Mouse (Mus musculus): ENCODE measurements around the gene Rab37.

Gene Rab37

DNA sequence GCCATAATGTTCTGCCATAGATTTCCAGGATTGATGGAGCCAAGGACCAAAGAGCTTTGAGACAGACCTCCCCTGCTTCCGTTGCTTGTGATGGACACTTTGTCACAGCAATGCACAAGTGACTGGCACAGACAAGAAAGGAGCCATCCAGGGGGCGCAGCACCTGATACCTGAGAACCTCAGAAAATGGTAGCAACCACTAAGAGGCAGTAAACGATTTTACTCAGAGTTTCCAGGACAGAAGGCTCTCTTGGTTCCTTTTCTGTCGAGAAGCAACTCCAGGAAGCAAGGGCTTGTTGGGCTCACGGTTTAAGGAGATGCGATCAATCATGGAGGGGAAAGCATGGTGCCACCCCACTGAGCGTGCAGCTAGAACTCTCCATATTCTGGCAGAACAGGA, 5.0 kb upstream of the Rab37 start:
- no peak for DNase-seq

DNA sequence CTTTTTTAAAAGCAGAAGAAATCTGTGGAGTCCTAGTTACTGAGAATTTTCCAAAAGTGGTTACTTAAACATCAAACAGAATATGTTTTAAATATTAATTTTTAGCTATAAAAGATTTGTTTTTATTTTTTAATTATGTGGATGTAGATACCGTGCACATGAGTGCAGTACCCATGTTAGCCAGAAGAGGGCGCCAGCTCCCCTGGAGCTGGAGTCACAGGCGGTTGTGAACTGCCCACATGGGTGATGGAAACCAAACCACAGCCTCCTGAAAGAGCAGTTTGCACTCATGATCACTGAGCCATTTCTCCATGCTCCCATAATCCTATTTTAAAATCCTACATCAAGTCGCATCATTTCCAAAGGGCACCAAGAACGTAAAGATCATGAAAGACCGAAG, 1.4 kb upstream of the Rab37 start:
- DNase-seq, result no peak

DNA sequence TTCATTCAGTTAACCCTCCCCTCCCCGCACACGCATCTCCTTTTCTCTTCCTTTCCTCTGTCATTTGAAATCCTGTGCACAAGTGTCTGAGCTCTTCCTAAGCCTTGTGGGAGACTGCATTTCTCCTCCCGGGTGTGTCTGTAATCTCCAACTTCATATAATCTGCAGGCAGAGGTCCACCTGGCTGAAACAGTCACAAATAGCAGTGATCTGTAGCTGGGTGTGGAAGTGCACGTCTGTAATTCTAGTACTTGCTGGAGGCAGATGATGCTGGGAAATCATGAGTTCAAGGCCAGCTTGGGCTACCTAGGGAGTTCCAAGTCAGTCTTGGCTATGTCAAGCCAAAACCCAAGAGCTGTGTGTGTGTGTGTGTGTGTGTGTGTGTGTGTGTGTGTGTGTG, 909 bp downstream of the Rab37 start:
- DNase-seq, result no peak

DNA sequence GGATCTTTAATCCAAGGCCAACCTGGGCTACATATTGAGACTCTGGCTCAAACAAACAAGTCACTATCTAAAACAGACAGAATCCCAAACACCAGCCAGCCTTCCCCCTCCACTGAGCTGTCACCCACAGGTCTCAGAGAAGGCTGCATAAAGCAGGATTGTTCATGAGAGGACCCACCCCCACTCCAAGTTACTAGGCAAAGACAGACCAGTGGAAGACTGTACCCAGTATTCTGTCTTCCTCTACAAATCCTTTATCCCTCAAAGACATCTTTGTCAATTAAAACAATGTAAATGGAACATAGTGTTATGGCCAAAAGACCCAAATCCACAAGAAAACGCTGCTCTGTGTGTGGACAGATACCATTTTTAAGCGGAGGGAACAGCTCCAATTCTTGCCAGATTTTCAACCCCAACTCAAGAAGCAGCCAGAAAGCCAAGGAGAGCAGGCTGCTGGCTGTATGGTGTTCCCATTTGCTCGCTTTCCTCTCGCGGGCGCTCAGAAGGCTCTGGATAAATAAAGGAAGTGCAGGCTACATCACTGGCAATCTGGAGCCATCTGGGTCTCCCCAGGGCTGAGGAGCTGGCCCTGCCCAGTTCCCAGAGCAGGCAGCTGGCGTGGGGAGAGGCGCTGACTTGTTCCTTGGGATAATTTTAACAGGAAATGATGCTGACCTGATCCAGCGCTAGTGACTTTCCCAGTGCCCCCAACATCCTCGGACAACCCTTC, 7.1 kb downstream of the Rab37 start:
- DNase-seq, result no peak

DNA sequence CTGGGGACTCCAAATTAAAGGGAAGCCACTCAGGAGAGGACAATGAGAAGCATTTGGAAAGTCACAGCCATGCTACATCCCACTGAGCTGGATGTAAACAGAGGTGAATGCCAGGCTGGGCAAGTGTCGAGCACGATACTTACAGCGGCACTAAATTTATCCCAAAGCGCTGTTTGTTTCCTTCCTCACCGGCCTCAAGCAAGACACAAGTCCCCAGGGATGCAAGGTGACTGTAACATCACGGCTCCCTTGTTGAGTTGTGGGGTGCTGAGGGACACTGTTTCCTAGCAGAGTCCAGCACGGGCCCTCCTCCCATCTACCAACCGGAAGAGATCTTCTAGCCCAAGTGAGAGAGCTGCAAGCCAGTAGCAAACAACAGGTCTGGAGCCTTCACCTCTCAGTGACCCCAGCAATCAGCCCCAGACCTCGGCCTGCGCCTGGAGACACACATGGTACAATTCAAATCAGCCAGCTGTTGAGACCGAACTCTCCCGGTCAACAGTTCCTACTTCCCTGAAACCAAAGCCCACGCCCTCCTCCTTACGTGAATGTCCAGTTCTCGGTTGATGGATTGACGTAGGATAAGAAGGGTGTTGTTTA, 8.1 kb downstream of the Rab37 start:
- no peak for DNase-seq

GRCm38 (mm10) chr11:115100032-115100621, 8.9 kb downstream of the Rab37 start:
- DNase-seq, result no peak

DNA sequence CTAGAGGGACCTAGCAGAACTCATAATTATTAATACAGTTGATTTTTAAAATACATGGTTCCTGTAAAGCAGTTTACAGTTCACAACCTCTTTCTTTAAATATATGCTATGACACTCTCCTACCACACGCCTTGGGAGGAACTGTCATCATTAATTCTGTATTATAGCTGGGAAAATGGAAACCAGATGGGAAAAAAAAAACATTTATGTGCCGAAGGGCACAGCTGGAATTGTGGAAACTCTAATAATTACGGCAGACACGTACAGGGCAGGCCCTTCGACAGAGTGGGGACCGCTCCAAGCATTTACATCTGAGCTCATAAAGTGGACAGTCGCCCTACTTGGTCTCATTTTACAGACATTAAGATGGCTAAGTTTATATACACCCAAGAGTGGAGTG, 9.5 kb downstream of the Rab37 start:
- no peak for DNase-seq

DNA sequence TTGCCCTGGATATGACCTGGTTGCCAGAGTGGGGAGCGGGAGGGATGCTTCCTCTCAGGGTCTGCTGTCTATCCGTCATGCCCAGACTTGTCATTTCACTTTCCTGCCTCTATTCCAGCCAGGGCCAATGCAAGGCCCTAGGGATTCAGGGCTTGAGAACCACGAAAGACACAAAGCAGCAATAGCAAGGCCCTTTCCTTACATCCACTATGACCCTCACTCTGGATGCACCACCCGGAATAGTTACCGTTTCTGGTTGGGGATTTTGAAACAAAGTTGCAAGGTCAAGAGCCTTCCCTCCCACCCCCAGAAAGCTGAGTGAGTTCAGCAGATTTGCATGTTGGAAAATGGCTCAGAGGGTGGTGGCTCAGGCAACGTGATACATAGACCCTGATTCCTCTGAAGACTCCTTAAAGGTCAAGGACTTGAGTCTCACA, 10.4 kb downstream of the Rab37 start:
- no peak for DNase-seq

DNA sequence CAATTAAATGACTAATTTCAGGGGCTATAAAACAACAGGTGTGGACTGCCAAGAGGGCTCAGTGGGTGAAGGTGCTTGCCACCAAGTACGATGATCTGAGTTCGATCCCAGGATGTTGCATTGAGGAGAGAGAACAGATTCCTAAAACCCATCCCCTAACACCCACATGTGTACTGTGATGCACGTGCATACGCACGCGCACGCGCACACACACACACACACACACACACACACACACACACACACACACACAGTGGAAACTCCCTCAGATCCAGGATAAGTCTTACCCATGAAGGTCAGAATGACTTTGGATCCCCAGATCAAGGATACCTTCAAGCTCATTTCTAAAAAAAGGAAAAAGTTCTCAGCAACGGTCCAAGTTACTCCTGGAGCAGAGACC, 10.9 kb downstream of the Rab37 start:
- DNase-seq, result no peak

DNA sequence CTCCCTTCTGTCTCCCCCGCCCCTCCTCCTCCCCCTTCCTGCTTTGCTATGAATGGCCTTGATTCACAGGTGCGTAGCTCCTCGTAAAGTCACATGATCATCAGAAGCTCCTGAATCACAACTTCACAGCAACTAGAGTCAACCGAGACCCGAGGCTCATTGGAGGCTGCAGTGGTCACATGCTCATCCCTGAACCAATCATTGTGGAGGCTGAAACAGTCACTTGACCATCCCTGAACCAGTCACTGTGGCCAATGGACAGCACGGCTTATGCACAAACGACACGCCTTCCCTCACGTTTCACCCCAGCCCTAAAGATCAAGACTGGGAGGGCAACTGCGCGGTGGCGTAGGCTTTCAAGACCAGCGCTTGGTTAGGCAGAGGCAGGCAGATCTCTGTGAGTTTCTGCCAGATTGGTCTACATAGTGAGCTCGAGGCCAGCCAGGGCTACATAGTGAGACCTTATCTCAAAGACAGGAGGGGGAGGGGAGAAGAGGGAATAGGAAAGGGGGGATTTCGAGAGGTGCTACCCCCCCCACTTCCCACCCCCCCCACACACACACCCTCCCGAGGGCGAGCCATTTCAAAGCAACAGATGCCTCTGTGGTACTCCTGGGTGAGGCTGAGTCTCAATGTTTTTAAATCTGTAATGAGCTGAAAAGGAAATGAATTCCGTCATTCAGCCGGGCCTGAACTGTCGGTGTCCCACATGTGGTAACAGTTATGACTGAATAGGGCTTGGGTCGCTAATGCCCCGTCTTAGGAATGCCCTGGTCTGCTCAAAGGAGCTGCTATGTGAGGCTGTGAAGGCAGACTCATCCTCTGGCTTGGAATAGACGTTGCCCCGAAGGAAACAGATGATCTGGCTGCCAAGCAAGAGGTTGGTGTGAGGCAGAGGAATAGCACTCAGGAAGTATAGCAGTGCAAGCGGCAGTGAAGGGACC, 12.5 kb downstream of the Rab37 start:
- no peak for DNase-seq

DNA sequence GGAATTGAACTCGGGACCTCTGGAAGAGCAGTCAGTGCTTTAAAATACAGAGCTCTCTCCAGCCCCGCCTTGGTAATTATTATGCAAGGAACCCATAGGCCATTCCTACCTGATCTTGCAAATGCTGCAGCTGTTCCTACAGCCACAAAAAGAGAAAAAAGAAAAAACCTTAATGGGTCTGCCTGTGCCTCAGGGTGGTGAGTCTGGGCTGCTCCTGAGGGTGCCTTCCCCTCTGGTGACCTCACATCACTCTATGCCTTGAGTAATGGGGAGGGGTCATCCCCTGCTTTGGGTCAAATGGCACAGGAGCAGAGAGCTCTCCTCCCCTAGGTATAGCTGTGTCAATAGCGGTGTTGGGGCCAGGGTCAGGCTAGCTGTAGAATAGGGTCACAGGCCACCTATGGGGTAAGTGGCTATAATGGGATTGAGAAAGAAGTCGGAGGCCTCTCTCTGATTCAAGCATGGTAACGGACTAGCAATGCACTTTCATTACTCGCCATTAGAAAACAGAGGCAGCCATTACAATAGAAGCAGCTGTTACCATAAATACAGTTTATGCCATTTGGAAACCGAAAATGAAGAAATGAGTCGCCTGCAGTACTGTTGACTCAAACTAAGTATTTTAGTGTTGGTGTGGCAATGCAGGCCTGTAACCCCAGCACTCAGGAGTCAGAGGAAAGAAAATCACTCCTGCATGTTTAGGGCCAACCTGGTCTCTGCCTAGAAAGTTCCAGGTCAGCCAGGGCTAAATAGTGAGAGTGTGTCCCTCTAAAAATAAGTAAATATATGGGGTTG, 13.7 kb downstream of the Rab37 start:
- no peak for DNase-seq

DNA sequence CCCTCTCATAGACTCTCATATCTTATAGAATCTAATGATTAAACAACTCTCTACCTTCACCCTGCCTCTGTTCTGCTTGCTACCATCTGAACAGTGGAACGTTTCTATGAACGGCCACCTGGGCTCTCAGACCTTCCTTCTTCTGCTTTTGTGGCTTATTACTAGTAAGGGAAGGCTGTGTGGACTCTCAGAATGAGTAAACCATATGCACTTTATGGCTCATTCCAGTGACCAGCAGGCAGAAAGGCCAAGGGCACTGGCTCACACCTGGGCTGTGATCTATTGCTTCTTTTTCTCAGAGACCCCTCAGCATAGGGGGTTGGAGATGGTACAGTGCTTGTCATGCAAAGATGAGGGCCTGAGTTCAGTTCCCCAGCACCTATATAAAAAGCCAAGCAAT, 15.4 kb downstream of the Rab37 start:
- no peak for DNase-seq

- peak; percentile 62 for DNase-seq
These were observed 16.2 kb downstream of the Rab37 start for GRCm38 (mm10) chr11:115107403-115107916.

DNA sequence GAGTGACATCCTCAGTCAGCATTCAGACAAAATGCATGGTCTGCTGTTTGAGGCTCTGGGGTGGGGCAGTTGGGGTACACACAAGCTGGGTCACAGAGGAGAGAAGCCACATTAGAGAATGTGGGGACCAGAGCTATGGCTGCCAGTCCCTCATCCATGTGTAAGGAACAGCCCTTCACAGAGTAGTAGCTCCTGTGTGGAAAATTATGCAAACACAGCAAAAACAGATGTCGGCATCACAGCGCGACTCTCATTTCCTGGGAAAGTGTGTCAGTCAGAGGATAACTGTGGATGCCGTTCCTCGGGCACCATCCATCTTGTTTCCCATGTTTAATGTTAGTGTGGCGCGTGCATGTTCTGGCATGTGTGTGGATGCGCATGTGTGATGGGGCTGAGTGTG, 16.9 kb downstream of the Rab37 start:
- no peak for DNase-seq

GRCm38 (mm10) chr11:115110271-115110670, 19.0 kb downstream of the Rab37 start:
- no peak for DNase-seq

DNA sequence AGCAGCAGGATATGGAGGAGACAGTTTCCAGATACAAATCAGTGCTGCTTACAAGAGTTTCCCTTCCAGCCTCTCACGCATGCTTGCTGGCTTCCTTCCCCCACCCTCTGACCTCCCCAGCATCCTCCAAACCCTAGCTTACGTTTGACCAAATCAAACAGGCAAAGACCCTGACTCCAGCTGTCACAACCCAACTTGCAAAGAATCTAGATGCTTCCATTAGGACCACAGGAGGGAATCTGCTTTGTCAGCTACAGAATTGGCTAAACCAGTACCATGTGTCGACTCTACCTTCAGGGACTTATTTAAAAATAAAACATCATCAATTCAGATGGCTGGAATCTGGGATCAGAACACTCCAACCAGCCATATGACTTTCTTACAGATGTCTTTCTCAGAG, 21.0 kb downstream of the Rab37 start:
- no peak for DNase-seq

GRCm38 (mm10) chr11:115119409-115119808, 28.2 kb downstream of the Rab37 start:
- DNase-seq, result no peak

DNA sequence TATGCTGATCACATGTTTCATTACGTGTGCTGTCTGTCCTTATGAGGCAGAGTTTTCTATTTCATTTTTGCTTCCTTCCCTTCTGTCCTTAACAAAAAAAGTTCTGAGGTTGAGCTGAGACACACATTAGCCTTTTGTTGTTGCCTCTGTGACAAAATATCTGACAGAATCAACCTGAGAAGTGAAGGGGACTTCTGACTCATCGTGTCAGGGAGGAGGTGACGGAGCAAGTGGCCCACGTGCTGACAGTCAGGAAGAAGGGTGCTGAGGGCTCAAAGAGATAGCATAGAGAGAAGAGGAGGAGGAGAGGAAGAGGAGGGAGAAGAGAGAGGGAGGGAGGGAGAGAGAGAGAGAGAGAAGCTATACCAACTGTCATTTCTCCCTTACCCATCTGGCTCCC, 37.3 kb downstream of the Rab37 start:
- no peak for DNase-seq

- no peak for DNase-seq
These were observed 38.4 kb downstream of the Rab37 start for GRCm38 (mm10) chr11:115129508-115130126.

- no peak for DNase-seq
These were observed 40.6 kb downstream of the Rab37 start for GRCm38 (mm10) chr11:115131768-115132381.

GRCm38 (mm10) chr11:115133800-115134199, 42.6 kb downstream of the Rab37 start, which contains the start of gene Cd300lf:
Cd300lf (minus strand) TSS chr11:115133992.
- no peak for DNase-seq

All from retina, postnatal 1 day (tissue).